Mouse (Mus musculus) 3T3-L1 (cell line): ENCODE data around the gene Mcemp1.
A peak's percentile ranks its signal among the peaks of the same experiment; 100 is the strongest.

Source experiments
- DNase-seq: peaks from one replicate; pipeline ENCODE4 v3.0.0-alpha.2; 2015; ENCODE audit warnings: low read depth, low spot score

The Mcemp1 gene

GRCm38 (mm10) chr8:3665507-3665906, at the start of gene Mcemp1:
Gene Mcemp1, plus strand, starts transcription at chr8:3665754.
- DNase-seq: no peak

- DNase-seq: peak; percentile 100
Observed at GRCm38 (mm10) chr8:3621199-3621970, 44.2 kb upstream of the Mcemp1 start, which contains the start of the genes Xab2 and Pet100. Gene Xab2, minus strand, starts transcription at chr8:3621316. Gene Pet100, plus strand, starts transcription at chr8:3621548.

GRCm38 (mm10) chr8:3622119-3622518, 43.4 kb upstream of the Mcemp1 start:
- DNase-seq: no peak

- DNase-seq: no peak
Observed at GRCm38 (mm10) chr8:3625445-3625844, 40.1 kb upstream of the Mcemp1 start, which contains the start of gene Pcp2. Gene Pcp2, minus strand, starts transcription at chr8:3625545.

- no peak for DNase-seq
Observed at GRCm38 (mm10) chr8:3626971-3627370, 38.6 kb upstream of the Mcemp1 start.

- peak; percentile 56 for DNase-seq
Observed at GRCm38 (mm10) chr8:3628014-3628413, 37.5 kb upstream of the Mcemp1 start.

- no peak for DNase-seq
Observed at GRCm38 (mm10) chr8:3630647-3631477, 34.7 kb upstream of the Mcemp1 start, which contains the start of gene Stxbp2. Gene Stxbp2, plus strand, starts transcription at chr8:3630955.

- DNase-seq: no peak
Observed at GRCm38 (mm10) chr8:3631478-3631875, 34.1 kb upstream of the Mcemp1 start.

GRCm38 (mm10) chr8:3645804-3646203, 19.8 kb upstream of the Mcemp1 start:
- peak; percentile 35 for DNase-seq

- no peak for DNase-seq
Observed at GRCm38 (mm10) chr8:3646824-3647531, 18.6 kb upstream of the Mcemp1 start.

GRCm38 (mm10) chr8:3647561-3647960, 18.0 kb upstream of the Mcemp1 start:
- DNase-seq: peak; percentile 61

GRCm38 (mm10) chr8:3648268-3648667, 17.3 kb upstream of the Mcemp1 start:
- peak; percentile 8 for DNase-seq

- peak; percentile 12 for DNase-seq
Observed at GRCm38 (mm10) chr8:3648990-3649389, 16.6 kb upstream of the Mcemp1 start.

GRCm38 (mm10) chr8:3652845-3653244, 12.7 kb upstream of the Mcemp1 start:
- no peak for DNase-seq

- no peak for DNase-seq
Observed at GRCm38 (mm10) chr8:3654726-3655508, 10.6 kb upstream of the Mcemp1 start.

GRCm38 (mm10) chr8:3655526-3655925, 10.0 kb upstream of the Mcemp1 start, which contains the start of gene Retn:
Gene Retn, plus strand, starts transcription at chr8:3655770.
- no peak for DNase-seq

- peak; percentile 34 for DNase-seq
Observed at GRCm38 (mm10) chr8:3656725-3657381, 8.7 kb upstream of the Mcemp1 start.

- DNase-seq: no peak
Observed at GRCm38 (mm10) chr8:3660889-3661288, 4.7 kb upstream of the Mcemp1 start.

GRCm38 (mm10) chr8:3664405-3664804, 1.1 kb upstream of the Mcemp1 start:
- no peak for DNase-seq

- no peak for DNase-seq
Observed at GRCm38 (mm10) chr8:3670388-3670787, 4.8 kb downstream of the Mcemp1 start.
